ENCODE assay signal across 8 mouse cellular contexts in the genomic region with DNA sequence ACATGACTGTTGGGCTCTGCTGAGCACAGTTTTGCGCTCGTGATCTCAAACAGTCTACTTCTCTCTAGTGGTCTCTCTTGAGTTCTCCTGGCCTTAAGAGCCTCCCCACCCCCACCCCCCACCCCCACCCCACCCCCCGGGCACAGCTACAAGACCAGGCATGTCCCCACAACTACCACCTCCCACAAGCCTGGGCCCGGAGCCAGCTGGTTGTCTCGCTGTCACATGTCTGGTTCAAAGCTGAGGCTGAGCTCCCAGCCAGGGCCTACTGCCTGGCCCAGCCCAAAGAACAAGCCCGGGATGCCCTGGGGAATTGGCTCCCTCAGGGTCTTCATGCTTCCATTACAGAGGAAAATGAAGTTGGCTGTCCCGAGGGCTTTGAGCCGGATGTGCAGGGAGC. TPM values are rescaled to one million over a fixed set of nuclear protein-coding genes. Genes with fewer than 3 reads are reported as not detected.
DNase-seq lines count a peak whose midpoint lies in the region.

No protein-coding gene starts in this region.

- intact Hi-C loops in gastrocnemius, postnatal 14 days (cut with DNase I; ENCODE audit: low total_unique reads), result no loop called here

- peak; percentile 31 for DNase-seq in layer of hippocampus, adult 11-12 months (ENCODE audit: low spot score)
- no peak for DNase-seq in layer of hippocampus, adult 9-10 months (ENCODE audit: low spot score)
- peak; percentile 66 for DNase-seq in MN1 (ENCODE audit: low spot score)
- DNase-seq in gastrocnemius, postnatal 14 days, result peak; percentile 53
- DNase-seq in layer of hippocampus, postnatal 14 days (ENCODE audit: low spot score in 2 of 2), result peak; percentile 35 to 46
- DNase-seq in testis, postnatal 14 days (ENCODE audit: low spot score), result peak; percentile 42
- DNase-seq in thymus, postnatal 36 days, result no peak
- no peak for DNase-seq in left cerebral cortex, adult 8-10 months (ENCODE audit: low spot score in 2 of 2)

RNA-seq across cellular contexts. Expression of a gene that starts 15.7 kb away (rescaled TPM):
- 1 to 10 TPM; 1.2 to 2.0 TPM for total RNA-seq in gastrocnemius, postnatal 14 days (2021)
- total RNA-seq in layer of hippocampus, postnatal 14 days (2021), result 10 to 100 TPM in 1 of 2 experiments, 1 to 10 TPM in 1; 9.8 to 10.0 TPM
- 10 to 100 TPM; 53.8 to 61.2 (median 56.4) TPM for total RNA-seq in left cerebral cortex, adult 8-10 months (2022)

Comparison
In these comparisons a context has a peak if more than half of its experiments do, and no peak if none do; other contexts are left out.
1. DNase-seq: peak in layer of hippocampus, adult 11-12 months (single experiment), MN1 (single experiment), gastrocnemius, postnatal 14 days (single experiment), layer of hippocampus, postnatal 14 days (2 of 2) and testis, postnatal 14 days (single experiment); none in layer of hippocampus, adult 9-10 months (single experiment), thymus, postnatal 36 days (0 of 2) and left cerebral cortex, adult 8-10 months (0 of 2).
2. RNA of a gene that starts 15.7 kb away (total RNA-seq): 53.8 to 61.2 TPM in left cerebral cortex, adult 8-10 months; 9.8 to 10.0 TPM in layer of hippocampus, postnatal 14 days and 1.2 to 2.0 TPM in gastrocnemius, postnatal 14 days; every median in the first group is over 4 times any median in the second.